Mouse (Mus musculus): ENCODE results near the gene Iqcf3.
"Not testable (repeated sequence)": the region's sequence is repeated elsewhere in the genome, so short reads cannot be mapped to it uniquely, and the experiment has no call there.

Iqcf3 gene

DNA sequence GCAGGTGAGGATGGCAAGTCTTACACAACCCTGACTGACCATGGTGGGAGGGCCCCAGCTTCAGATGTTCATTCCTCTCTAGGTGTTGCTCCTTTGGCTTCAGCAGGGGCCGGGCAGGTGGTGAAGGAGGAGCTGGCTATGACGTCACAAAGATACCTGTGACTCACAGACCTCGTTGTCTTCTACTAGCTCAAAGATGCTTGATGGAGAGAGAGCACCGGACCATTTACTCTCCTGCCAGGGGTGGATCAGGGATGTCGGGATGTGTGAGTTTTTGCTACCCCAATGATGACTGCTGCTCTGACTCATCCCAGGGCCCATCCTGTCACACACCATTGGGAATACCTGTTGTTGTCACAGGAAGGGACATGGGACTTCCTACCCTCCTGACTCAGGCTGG is at the start of gene Iqcf3:
Gene Iqcf3 (minus strand): TSS at position 101 of the 400 bp plus-strand sequence.
- no peak for DNase-seq (ENCODE audit: low spot score in 2 of 2)

DNA sequence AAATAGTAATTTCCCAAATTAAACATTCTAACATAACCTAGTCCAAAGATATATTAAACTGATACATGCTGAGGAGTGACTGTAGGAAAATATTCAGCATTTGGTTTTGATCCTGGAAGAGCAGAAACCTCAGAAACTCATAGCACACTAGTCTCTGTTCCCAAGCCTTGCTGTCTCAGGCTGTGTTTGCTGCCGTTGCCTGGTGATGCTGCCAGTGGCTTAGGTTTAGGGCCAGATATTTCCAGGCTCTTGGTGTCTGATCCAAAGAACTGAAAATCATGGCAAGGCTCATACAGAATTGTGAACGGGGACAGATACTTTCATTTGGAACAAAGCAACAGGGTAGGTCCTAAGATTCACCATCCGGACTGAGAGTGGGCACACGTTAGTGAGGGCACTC is 49.3 kb upstream of the Iqcf3 start:
- DNase-seq (ENCODE audit: low spot score in 2 of 2) = no peak

DNA sequence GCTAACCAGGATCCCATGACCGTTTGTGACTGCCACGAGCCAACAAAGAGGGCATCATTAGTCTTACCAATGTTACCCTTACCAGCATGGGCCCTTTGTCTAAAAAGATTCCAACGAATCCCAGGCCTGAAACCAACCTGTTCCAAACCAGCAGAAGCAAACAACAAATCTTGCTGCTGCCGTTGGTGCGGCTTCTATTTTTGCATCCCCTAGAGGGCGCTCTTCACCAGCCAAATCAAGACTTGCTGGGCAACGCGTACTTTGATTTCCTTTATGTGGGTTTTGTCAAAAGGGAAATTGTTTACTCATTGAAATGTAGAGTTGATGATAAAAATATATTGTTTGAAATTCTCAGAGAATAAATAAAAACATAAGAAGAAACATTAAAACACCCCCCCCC is 39.1 kb upstream of the Iqcf3 start:
- peak; percentile 70 to 84 for DNase-seq (ENCODE audit: low spot score in 2 of 2)

DNA sequence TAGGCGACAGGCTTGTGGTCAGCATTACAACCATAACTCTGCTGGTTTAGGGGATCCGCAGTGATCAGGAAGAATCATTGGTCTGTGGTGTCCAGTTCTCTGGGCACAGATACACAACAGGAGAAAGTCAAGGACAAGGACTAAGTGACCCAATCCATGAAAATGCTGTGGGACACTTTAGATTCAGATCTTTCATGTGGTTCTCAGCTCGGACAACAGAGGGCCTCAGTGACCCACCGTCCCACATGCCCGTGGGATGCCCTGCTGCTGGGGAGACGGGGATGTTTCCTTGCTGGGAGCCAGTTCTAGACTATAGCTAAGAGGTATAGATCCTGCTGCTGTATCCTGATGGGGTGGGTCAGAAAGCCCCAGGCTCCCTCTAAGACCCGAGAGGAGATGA is 37.0 kb upstream of the Iqcf3 start:
- peak in 1 of 2 experiments; percentile 27 for DNase-seq (ENCODE audit: low spot score in 2 of 2)

DNA sequence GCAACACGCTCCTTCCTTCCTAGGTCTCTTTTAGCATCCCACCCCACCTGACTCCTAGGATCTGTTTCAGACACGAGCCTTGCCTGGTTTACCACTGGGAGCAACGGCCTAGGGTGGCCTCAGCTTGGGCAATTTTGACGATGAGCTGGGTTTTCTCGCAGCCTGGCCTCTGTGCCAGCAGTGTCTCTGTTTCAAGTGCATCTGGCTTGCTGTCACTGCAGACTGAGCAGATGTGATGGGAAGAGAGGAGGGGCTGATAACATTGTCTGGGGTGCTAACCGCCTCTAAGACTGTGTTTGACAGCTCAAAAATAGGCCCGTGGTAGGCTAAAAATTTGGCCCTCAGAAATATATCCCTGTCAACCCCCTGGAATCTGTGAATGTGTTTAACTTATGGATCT is 34.4 kb upstream of the Iqcf3 start:
- peak; percentile 32 to 58 for DNase-seq (ENCODE audit: low spot score in 2 of 2)

DNA sequence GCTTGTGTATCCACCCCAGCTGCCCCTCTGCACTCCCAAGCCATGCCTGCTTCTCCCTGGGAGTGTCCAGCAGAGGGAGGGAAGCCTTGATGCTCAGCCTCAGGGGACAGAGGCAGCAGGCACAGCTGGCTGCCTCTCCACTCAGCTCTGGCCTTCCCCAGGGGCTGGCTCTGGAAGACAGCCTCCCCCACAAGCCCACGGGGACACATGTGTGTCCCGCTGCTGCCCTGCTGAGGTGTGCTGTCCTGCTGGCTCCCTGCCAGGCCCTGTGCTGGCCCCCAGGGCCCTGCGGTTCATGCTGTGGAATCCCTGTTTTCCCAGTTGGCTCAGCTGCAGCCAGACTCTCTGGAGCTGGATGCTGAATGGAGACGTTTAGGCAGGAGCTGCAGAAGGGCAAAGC is 34.0 kb upstream of the Iqcf3 start:
- DNase-seq (ENCODE audit: low spot score in 2 of 2) = not testable (repeated sequence)

DNA sequence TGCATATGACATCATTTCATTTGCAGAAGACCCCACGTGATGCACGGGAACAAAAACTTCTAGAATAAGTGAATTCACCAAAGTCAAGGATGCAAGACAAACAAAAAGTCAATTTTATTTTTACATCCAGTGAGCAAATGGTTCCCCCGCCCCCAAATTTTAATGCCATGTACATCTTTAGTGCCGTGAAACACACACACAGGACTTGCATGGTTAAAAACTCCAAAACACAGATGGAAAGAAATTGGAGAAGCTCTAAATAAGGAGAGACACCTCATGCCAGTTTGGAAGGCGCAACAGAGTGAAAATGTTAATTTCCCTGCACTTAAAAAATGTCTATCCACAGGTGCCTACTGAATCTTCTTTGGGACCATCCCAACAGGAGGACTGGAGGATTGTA is 30.7 kb upstream of the Iqcf3 start:
- DNase-seq (ENCODE audit: low spot score in 2 of 2) = peak in 1 of 2 experiments; percentile 34

DNA sequence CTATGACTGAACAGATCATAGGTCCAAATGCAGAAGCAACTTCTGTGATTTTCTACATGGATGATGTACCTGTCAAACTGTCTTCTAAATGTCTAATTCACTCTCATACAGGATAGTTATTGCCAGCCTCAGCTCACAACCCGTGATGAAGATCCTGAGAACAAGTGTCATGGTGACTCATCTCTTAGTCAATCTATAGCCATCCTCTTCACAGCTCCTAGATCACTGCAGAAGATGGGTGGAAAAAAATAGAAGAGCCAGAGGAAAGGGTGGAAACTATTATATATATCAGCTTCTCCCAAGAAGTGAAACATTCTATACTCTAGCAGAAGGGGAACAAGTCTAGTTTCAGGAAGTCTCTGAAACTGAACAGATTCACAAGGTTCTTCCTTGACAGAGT is 21.1 kb upstream of the Iqcf3 start:
- DNase-seq (ENCODE audit: low spot score in 2 of 2) = peak in 1 of 2 experiments; percentile 4

DNA sequence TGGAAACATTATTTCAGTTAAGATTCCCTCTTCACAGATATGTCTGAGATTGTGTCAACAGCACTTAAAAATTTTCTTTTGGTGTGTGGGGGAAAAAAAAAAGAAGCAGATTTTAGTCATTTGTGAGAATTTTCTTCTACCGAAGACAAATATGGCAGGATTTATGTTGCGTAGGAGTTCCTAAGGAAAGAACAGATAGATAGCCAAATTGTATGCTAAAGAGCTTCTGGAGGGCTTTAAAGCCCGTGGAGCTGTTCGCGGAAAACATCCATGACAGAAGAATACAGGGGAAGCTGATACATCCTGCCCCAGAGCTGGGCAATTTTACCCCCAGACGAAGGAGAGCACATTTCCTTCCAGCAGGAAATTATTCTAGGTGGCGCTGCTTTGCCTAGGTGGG is 18.6 kb upstream of the Iqcf3 start:
- DNase-seq (ENCODE audit: low spot score in 2 of 2) = peak in 1 of 2 experiments; percentile 25

DNA sequence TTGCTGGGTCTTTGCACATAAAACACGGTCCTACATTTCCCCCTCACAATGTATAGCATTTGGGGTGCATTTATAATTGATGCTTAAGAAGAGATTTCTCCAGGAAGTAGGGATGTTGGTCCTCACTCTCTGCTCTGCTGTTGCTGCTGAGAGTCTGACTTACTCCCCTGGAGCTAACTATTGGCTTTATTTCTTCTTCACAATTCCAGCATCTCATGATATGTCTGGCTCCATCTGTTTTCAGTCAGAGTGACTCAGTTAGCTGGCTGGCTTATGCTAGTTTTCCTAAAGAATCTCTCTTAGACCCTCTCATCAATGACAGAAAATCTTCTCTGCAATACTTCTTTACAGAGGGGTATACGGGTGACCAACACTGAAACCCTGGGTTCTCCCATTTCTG is 14.7 kb upstream of the Iqcf3 start:
- DNase-seq (ENCODE audit: low spot score in 2 of 2) = no peak

DNA sequence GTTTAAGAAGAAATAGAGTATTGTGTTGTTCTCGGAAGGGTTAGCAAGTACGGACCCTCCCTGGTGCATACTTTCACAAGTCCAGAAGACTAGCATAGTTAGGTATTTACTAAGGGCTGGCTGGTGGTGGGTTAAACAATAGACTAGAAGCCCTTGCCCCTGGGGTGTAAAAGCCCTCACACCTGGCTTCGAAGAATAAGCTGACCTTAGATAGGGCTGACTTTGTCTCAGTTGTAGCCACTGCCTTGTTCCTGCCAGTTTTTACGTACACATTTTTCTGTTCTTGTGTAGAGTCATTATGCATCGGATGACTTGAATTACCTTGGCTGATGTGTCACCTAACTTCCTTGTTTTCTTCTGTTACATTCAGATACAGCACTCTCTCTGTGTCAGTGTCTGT is 11.9 kb upstream of the Iqcf3 start:
- peak in 1 of 2 experiments; percentile 1 for DNase-seq (ENCODE audit: low spot score in 2 of 2)

DNA sequence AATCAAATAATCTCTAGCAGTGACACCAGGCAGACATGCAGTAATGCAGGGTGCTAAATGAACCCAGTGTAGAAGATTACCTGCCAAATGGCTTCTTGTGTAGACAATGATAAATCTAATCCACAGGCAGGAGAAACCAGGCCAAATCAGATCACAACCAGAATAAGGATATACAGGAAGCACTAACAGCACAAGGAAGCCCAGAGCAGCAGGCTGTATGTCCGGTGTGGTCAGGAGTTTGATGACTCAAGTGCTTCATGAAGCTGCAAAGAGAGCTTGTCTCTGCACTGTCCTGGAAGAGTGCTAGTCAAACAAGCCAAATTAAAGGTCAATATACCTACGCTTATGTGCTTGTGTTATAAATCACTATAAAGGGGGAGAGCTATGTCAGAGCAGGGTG is 10.8 kb upstream of the Iqcf3 start:
- no peak for DNase-seq (ENCODE audit: low spot score in 2 of 2)

DNA sequence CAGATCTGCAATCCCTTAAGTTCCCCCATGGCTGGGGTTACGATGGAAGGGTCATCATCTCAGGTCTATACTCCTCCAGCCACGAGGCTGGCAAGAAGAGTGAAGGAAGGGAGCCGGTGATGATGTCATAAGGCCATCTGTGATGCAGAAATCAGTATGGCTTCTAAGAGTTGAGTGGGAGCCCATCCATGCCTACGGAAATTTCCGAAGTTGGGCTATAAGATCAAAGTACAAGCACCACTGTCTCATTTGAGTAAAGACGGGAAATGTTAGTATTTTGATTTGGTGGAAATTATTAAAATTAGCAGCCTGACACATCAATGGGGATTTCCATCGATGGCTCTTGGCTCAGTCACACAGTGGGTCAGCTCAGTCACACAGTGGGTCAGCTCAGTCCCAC is 9.5 kb upstream of the Iqcf3 start, which contains the start of gene Iqcf4:
Gene Iqcf4 (minus strand): TSS at position 101 of the 400 bp plus-strand sequence.
- DNase-seq (ENCODE audit: low spot score in 2 of 2) = peak in 1 of 2 experiments; percentile 11

DNA sequence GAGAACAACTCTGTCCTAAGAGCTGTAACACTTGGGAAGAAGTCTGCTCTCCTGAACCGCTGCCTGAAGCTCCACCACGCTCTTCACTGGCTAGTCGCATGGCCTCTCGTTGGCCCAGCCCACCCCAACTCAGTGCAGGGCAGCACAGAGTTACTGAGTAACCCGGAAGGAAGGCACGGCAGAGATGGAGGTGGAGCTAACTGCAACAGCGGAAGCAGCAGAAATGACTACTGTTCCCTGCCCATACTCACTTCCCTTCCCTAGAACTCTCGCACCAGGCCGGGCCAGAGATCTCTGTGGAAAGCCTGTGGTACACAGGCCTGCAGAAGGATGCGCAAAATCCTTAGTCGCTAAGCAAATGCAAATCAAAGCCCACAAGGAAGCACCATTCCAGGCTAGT is 5.0 kb upstream of the Iqcf3 start:
- DNase-seq (ENCODE audit: low spot score in 2 of 2) = no peak

DNA sequence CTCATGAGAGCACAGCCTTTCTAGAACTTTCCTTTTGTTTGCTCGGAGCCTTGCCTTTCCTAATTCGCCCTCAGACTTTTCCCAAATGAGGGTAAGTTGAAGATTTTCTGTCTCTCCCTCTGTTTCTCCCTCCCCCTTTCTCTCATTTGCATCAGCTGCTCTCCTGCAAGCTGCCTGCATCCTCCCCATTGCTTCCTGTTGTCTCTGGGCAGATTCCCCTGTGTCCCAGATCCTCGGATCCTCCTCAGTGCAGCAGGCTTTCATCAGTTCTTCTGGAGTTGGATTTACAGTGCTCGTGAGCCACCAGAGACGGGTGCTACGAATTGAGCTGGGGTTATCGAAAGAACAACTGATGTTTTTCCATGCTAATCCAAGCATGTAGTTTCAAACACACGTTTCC is 2.6 kb upstream of the Iqcf3 start:
- DNase-seq (ENCODE audit: low spot score in 2 of 2) = no peak

DNA sequence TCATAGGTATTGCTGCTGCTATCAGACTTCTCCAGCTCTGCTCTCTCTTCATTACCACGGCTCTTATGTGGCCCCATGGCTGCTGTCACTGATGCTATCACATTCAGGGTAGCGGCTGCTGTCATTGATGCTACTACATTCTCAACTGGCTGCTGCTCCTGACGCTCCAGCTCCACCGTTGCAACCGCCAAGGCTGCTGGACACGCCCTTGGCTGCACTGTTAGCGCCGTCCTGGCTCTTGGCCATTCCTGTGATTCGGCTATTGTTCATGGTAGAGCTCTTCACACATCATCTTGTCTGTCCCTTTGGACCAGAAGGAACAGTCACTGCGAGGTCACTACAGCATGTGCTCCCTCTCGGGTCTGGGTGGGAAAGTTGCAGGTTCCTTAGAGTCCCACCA is 860 bp upstream of the Iqcf3 start:
- no peak for DNase-seq (ENCODE audit: low spot score in 2 of 2)

DNA sequence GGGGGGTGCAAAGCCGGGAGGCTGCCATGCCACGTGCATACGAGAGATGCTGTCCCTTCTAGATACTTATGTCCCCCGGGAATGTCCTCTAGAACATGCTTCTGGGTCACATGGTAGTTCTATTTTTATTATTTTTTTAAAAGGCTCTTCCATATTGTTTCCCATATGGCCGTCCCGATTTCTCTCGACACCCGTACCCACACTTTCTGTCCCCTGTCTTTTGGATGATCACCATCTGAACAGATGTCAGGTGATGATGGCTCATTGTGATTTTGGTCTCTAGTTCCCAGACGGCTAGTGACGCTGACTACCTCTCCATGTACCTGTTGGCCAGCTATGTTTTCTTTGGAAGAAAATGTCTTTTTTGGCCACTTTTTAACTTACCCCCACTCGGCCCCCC is 26.5 kb downstream of the Iqcf3 start:
- DNase-seq (ENCODE audit: low spot score in 2 of 2) = peak in 1 of 2 experiments; percentile 61

DNA sequence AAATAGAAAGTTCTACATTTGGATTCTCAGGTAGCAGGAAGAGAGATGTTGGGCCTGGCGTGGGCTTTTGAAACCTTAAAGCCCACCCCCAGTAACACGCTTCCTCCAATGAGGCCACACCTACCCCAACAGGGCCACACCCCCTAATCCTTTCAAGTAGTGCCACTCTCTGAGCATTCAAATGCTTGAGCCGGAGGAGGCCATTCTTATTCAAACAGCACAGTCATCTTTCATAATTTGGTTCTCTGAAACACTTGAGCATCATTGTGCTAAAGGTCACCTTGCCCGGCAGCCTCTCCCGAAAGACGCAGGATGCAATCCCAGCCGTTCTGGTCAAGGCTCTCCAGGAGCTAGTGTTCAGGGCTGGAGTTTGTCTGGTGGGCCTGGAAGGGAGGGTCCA is 27.1 kb downstream of the Iqcf3 start:
- no peak for DNase-seq (ENCODE audit: low spot score in 2 of 2)

DNA sequence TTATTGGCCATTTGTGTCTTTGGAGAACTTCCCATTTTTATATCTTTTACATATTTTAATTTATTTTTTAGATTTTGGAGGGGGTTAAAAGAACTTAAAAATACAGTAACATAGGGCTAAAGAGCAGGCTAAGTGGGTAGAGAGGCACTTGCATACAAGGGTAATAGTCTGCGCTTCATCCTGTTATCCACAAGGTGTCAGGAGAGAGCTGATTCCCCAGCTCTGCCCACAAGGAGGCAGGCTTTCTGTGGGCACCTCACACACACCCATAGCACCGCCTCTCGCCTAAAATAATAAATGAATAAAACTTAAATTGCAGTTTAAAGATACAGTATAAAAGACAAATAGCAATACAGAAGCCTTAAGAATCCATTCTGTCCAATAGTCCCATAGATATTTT is 29.6 kb downstream of the Iqcf3 start:
- DNase-seq (ENCODE audit: low spot score in 2 of 2) = peak in 1 of 2 experiments; percentile 60

DNA sequence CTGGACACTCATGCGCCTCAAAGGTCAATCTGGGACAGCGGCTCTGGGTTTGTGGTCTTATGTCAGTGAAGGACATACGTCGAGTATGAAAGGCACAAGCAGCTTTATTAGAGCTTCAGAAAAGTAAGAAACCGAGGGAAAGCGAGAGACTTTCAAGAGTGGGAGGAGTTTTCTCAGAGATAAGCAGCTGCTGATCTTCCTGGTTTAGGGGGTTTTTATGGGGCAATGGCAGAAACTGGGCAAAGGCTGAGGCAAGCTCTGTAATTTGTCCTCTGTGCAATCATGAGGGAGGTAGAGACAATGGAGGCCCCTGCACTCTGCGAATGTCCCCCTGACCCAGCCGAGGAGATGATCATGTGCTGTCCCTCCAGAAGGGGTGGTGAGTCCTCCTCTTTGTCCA is 41.5 kb downstream of the Iqcf3 start:
- DNase-seq (ENCODE audit: low spot score in 2 of 2) = no peak

DNA sequence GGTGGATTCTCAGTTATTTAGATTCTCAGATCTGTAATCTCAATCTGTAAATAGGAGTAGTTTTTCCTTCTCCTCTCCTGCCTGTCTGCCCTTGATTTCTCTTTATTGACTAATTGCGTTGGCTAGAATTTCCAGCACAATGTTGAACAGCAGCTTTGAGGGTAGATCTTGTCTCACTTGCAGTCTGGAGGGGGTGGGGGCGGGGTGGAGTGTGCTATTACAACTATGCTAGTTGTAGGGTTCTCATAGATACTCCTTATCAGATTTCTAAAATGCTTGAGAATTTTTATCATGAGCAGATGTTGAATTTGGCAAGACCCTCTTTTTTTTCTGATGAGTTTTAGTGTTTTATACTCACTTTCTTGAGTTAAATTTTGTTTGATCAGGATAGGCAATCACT is 42.0 kb downstream of the Iqcf3 start:
- DNase-seq (ENCODE audit: low spot score in 2 of 2) = no peak

DNA sequence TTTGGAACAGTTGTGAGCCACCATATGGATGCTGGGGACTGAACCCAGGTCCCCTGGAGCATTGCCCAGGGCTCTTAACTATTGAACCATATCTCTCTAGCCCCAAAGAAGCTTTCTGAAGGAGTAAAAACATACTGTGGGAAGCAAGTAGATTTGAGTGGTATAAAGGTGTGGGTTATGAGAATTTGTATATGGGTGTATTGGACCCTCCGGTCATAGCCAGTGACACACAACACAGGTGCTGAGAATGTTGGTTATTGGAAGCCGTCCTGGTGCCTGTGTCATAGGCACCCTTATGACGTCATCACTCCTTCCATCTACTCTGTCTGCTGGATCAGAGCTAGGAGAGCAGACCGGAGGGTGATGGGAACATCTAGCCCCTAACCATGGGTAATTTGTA is 47.2 kb downstream of the Iqcf3 start, which contains the start of gene Iqcf5:
Gene Iqcf5 (plus strand): TSS at position 301 of the 400 bp plus-strand sequence.
- DNase-seq (ENCODE audit: low spot score in 2 of 2) = no peak

DNA sequence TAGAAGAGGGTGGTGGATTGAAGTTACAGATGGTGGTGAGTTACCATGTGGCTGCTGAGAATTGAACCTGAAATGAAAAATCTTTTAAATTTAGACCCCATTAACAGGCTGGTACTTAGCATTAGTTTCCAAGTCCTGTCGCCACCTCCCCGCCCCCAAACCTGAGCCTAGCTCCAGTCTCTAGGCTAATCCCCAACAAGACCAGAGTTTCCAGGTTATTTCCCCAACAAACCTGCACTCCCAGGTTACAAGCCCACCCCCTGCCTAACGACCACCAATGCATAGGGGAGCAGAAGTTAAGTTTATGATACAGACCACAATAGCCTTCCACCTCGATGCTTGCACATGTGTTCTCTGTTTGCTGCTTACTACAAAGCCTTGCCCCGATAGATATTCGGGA is 47.9 kb downstream of the Iqcf3 start:
- no peak for DNase-seq (ENCODE audit: low spot score in 2 of 2)

DNA sequence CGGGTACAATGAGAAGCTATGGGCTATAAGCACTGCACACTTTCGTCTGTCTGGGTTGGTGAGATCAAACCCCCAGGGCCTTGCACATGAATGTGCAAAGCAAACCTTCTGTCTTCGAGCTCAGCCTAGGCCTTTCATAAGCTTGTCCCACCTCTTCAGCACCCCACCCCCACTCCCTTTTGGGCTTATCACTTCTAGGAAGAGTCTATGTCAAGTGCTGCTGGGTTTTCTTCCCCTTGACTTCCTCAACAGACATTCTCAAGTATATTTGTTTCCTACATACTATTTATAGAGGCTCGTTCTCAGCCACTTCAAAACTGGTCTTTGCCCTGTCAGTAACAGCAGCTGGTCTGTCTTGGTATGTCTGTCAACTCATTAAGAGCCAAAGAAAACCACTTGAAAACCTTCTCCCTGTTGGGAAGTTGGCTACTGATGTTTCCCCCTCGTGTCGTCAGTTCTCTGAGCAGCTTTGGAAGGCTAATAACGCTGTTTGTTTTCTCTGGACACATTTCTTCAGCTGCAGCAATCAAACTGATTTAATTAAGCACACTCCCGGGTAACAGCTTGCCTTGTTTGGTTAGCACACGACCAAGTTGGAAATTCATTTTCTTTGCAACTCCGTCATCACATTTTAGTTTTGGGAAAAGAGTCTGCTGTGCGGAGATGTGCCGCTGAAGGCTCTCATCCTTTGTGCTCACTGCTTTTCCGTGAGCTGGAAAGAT is 48.5 kb downstream of the Iqcf3 start:
- peak in 1 of 2 experiments; percentile 39 for DNase-seq (ENCODE audit: low spot score in 2 of 2)

Measured in right cerebral cortex, postnatal 10 days (tissue).